Mouse (Mus musculus) gonadal fat pad, adult 2 months (tissue): ENCODE data around the gene Stim1. TPM values are rescaled to one million over a fixed set of nuclear protein-coding genes. Genes with fewer than 3 reads are reported as not detected.
"Not testable (repeated sequence)": the region's sequence is repeated elsewhere in the genome, so short reads cannot be mapped to it uniquely, and the experiment has no call there.

ENCODE experiments used
- DNase-seq: peaks from one replicate; pipeline ENCODE4 v3.0.0-alpha.2; 2012; ENCODE audit warnings: low read depth
- polyA plus RNA-seq: library from polyadenylated mRNA; depleted of rRNA; stranded (reverse); fragments of >200 nt; gene quantifications from 2 replicates; pipeline ENCODE4 v1.2.3, GENCODE M21; 2012

The Stim1 gene
- polyA plus RNA-seq, 1 experiment: 64.5 TPM

GRCm38 (mm10) chr7:102249531-102249895 lies 18.1 kb upstream of the Stim1 start:
- no peak for DNase-seq

GRCm38 (mm10) chr7:102249896-102250630 lies 17.5 kb upstream of the Stim1 start:
- no peak for DNase-seq

GRCm38 (mm10) chr7:102250631-102251214 lies 16.9 kb upstream of the Stim1 start:
- no peak for DNase-seq

- no peak for DNase-seq
Measured at GRCm38 (mm10) chr7:102253631-102254030, 14.0 kb upstream of the Stim1 start.

- DNase-seq: no peak
Measured at GRCm38 (mm10) chr7:102255954-102256353, 11.7 kb upstream of the Stim1 start, which contains the start of gene Rhog. Gene Rhog, minus strand, starts transcription at chr7:102256054.

- DNase-seq: no peak
Measured at GRCm38 (mm10) chr7:102256636-102257035, 11.0 kb upstream of the Stim1 start.

- DNase-seq: no peak
Measured at GRCm38 (mm10) chr7:102258189-102258588, 9.4 kb upstream of the Stim1 start.

GRCm38 (mm10) chr7:102258753-102259152 lies 8.9 kb upstream of the Stim1 start:
- DNase-seq: no peak

- DNase-seq: no peak
Measured at GRCm38 (mm10) chr7:102259716-102260479, 7.7 kb upstream of the Stim1 start.

GRCm38 (mm10) chr7:102260518-102260917 lies 7.1 kb upstream of the Stim1 start:
- DNase-seq: no peak

GRCm38 (mm10) chr7:102263020-102263419 lies 4.6 kb upstream of the Stim1 start:
- DNase-seq: no peak

GRCm38 (mm10) chr7:102266021-102266400 lies 1.6 kb upstream of the Stim1 start:
- not testable (repeated sequence) for DNase-seq

- DNase-seq: no peak
Measured at GRCm38 (mm10) chr7:102266401-102267042, 1.1 kb upstream of the Stim1 start.

GRCm38 (mm10) chr7:102267113-102267579 lies 460 bp upstream of the Stim1 start:
- no peak for DNase-seq

GRCm38 (mm10) chr7:102268395-102268748 lies 766 bp downstream of the Stim1 start:
- DNase-seq: no peak

- no peak for DNase-seq
Measured at GRCm38 (mm10) chr7:102272422-102272948, 4.9 kb downstream of the Stim1 start.

GRCm38 (mm10) chr7:102281403-102281802 lies 13.8 kb downstream of the Stim1 start:
- no peak for DNase-seq

GRCm38 (mm10) chr7:102282261-102282660 lies 14.7 kb downstream of the Stim1 start:
- no peak for DNase-seq

GRCm38 (mm10) chr7:102289466-102289865 lies 21.9 kb downstream of the Stim1 start:
- no peak for DNase-seq

- DNase-seq: no peak
Measured at GRCm38 (mm10) chr7:102292228-102292627, 24.6 kb downstream of the Stim1 start.

- DNase-seq: no peak
Measured at GRCm38 (mm10) chr7:102293234-102293633, 25.6 kb downstream of the Stim1 start.

GRCm38 (mm10) chr7:102300761-102301160 lies 33.2 kb downstream of the Stim1 start:
- DNase-seq: no peak
